Mouse (Mus musculus) stomach, postnatal 0 days (tissue): ENCODE data around the gene Rab11fip4.

Experiments used
- CTCF ChIP-seq: IDR thresholded peaks from 2 replicates; pipeline ENCODE4 v1.5.1; 2016; ENCODE audit warnings: antibody characterized with exemption, low read depth, mild to moderate bottlenecking, moderate library complexity
- EP300 ChIP-seq: optimal IDR thresholded peaks from 2 replicates; pipeline ENCODE3; 2016; ENCODE audit warnings: antibody characterized with exemption

GRCm38 (mm10) chr11:79629752-79630374, 38.9 kb downstream of the Rab11fip4 start:
- TF ChIP-seq CTCF = no peak
- no peak for TF ChIP-seq EP300
